Mouse (Mus musculus): ENCODE results near the gene Nptn.

GRCm38 (mm10) chr9:58662791-58663190, 80.8 kb downstream of the Nptn start:
- TF ChIP-seq MAFK (IDR thresholded peaks at IDR 0.05; ENCODE audit: insufficient read depth, low read depth, low read length) (no peak), HCFC1 (IDR thresholded peaks at IDR 0.05; ENCODE audit: borderline replicate concordance, insufficient read depth, low read length) (no peak), CHD2 (IDR thresholded peaks at IDR 0.05; ENCODE audit: low read depth, low read length) (no peak), ZC3H11A (IDR thresholded peaks at IDR 0.05; ENCODE audit: borderline replicate concordance, low read depth, low read length) (no peak)
